Mouse (Mus musculus) heart, postnatal 36 days (tissue): ENCODE data around the gene Mex3a. TPM values are rescaled to one million over a fixed set of nuclear protein-coding genes. Genes with fewer than 3 reads are reported as not detected.

ENCODE experiments used
- DNase-seq, 2 experiments: peaks; one replicate each; pipeline ENCODE4 v3.0.0; 2021 to 2022
- intact Hi-C: fragments of 180-260 bp; cut with DNase I; formaldehyde crosslinking; loops from one replicate; pipeline ENCODE4 v1.15.1; 2025
- total RNA-seq, 2 experiments: library from RNA; stranded (reverse); gene quantifications; 2 replicates each; pipeline ENCODE4 v1.2.3; 2021

Mex3a gene
- under 1 TPM; 0.22 to 0.58 TPM for total RNA-seq

- no peak for DNase-seq
- intact Hi-C loops: no loop called here
These were observed at the start of gene Mex3a for GRCm38 (mm10) chr3:88532299-88532674. Gene Mex3a (plus strand): TSS chr3:88532395.

- intact Hi-C loops: loop anchor here (1.0 kb wide), 1 partner anchor 39 kb away; no protein-coding TSS in a partner anchor
- no peak for DNase-seq
These were observed 49.1 kb upstream of the Mex3a start for GRCm38 (mm10) chr3:88483141-88483540.

GRCm38 (mm10) chr3:88483621-88484020 lies 48.6 kb upstream of the Mex3a start:
- DNase-seq: peak; percentile 78 to 84
- intact Hi-C loops: loop anchor here (1.0 kb wide), 1 partner anchor 39 kb away; no protein-coding TSS in a partner anchor

GRCm38 (mm10) chr3:88484597-88485316 lies 47.4 kb upstream of the Mex3a start:
- intact Hi-C loops: no loop called here
- DNase-seq: no peak

GRCm38 (mm10) chr3:88486043-88486442 lies 46.2 kb upstream of the Mex3a start:
- intact Hi-C loops: no loop called here
- DNase-seq: no peak

GRCm38 (mm10) chr3:88486887-88487286 lies 45.3 kb upstream of the Mex3a start:
- DNase-seq: no peak
- intact Hi-C loops: no loop called here

- intact Hi-C loops: no loop called here
- no peak for DNase-seq
These were observed 44.8 kb upstream of the Mex3a start for GRCm38 (mm10) chr3:88487396-88487795.

- intact Hi-C loops: loop anchor here (1.0 kb wide), 1 partner anchor 8 kb away; no protein-coding TSS in a partner anchor
- DNase-seq: no peak
These were observed 38.3 kb upstream of the Mex3a start for GRCm38 (mm10) chr3:88493706-88494582.

GRCm38 (mm10) chr3:88494836-88495628 lies 37.2 kb upstream of the Mex3a start:
- intact Hi-C loops: loop anchor here (1.0 kb wide), 1 partner anchor 7 kb away; no protein-coding TSS in a partner anchor
- DNase-seq: peak; percentile 69 to 74

GRCm38 (mm10) chr3:88495741-88496415 lies 36.3 kb upstream of the Mex3a start:
- intact Hi-C loops: no loop called here
- peak in 1 of 2 experiments; percentile 55 for DNase-seq

- intact Hi-C loops: no loop called here
- DNase-seq: no peak
These were observed 32.6 kb upstream of the Mex3a start for GRCm38 (mm10) chr3:88499580-88499979.

- intact Hi-C loops: no loop called here
- DNase-seq: no peak
These were observed 32.1 kb upstream of the Mex3a start for GRCm38 (mm10) chr3:88500087-88500486.

- intact Hi-C loops: no loop called here
- no peak for DNase-seq
These were observed 31.4 kb upstream of the Mex3a start for GRCm38 (mm10) chr3:88500655-88501365.

GRCm38 (mm10) chr3:88501366-88502030 lies 30.7 kb upstream of the Mex3a start:
- intact Hi-C loops: loop anchor here (1.0 kb wide), 1 partner anchor 7 kb away; no protein-coding TSS in a partner anchor
- DNase-seq: peak in 1 of 2 experiments; percentile 44

GRCm38 (mm10) chr3:88502031-88502571 lies 30.1 kb upstream of the Mex3a start:
- intact Hi-C loops: loop anchor here (1.0 kb wide), 1 partner anchor 8 kb away; no protein-coding TSS in a partner anchor
- DNase-seq: peak; percentile 49 to 72

GRCm38 (mm10) chr3:88502641-88503504 lies 29.3 kb upstream of the Mex3a start:
- peak; percentile 93 to 95 for DNase-seq
- intact Hi-C loops: loop anchor here (1.0 kb wide), 1 partner anchor 9 kb away; no protein-coding TSS in a partner anchor

- intact Hi-C loops: no loop called here
These were observed 28.7 kb upstream of the Mex3a start for GRCm38 (mm10) chr3:88503505-88503863.

More at GRCm38 (mm10) chr3:88503505-88503863, 28.7 kb upstream of the Mex3a start:
- no peak for DNase-seq
